Mouse (Mus musculus): ENCODE results near the gene Magi1. TPM values are rescaled to one million over a fixed set of nuclear protein-coding genes. Genes with fewer than 3 reads are reported as not detected.
A peak's percentile ranks its signal among the peaks of the same experiment; 100 is the strongest.

Gene Magi1
- polyA plus RNA-seq, 1 experiment from 2014 or later = 11.7 TPM

- no peak overlapping the region for H3K4me3 ChIP-seq (ENCODE audit: low read depth, low read length)
- H3K36me3 ChIP-seq (ENCODE audit: control insufficient read depth, insufficient read depth, low read length) = 0 out of 2 replicates have a peak, but pooled peaks cover 5% of the 10 kb centered on the region
- DNase-seq (ENCODE audit: low spot score) (no peak), ATAC-seq (replicated peaks; ENCODE audit: low FRiP score, low TSS enrichment, low read depth) (peak; percentile 60; the same call in 1 of the 2 replicates)
- no peaks in the 10 kb centered on the region; the same call in 1 of the 2 replicates for H3K4me1 ChIP-seq (replicated peaks; ENCODE audit: control insufficient read depth, insufficient read depth, low read length)
- H3K9ac ChIP-seq (ENCODE audit: low read length) = no peak overlapping the region
- WGBS = 65% methylated on average over 3 of the region's 3 CpGs
- no peak overlapping the region for H3K27ac ChIP-seq (ENCODE audit: low read depth)
- H3K4me2 ChIP-seq (ENCODE audit: low read length) = no peak overlapping the region
- H3K27me3 ChIP-seq (replicated peaks; ENCODE audit: control insufficient read depth, insufficient read depth, low read length) = no peaks in the 10 kb centered on the region
- H3K9me3 ChIP-seq (ENCODE audit: control insufficient read depth, low read length) = no peaks in the 10 kb centered on the region
These were observed 525.6 kb downstream of the Magi1 start for GRCm38 (mm10) chr6:93758114-93758513.

GRCm38 (mm10) chr6:93757353-93758087 lies 526.2 kb downstream of the Magi1 start:
- H3K27me3 ChIP-seq (replicated peaks; ENCODE audit: control insufficient read depth, insufficient read depth, low read length) = no peaks in the 10 kb centered on the region
- 0 out of 2 replicates have a peak, but pooled peaks cover 5% of the 10 kb centered on the region for H3K36me3 ChIP-seq (ENCODE audit: control insufficient read depth, insufficient read depth, low read length)
- 32% methylated on average over 11 of the region's 11 CpGs for WGBS
- no peak overlapping the region for H3K9ac ChIP-seq (ENCODE audit: low read length)
- peak; percentile 94 for ATAC-seq (replicated peaks; ENCODE audit: low FRiP score, low TSS enrichment, low read depth)
- H3K9me3 ChIP-seq (ENCODE audit: control insufficient read depth, low read length) = no peaks in the 10 kb centered on the region
- 0 out of 2 replicates have a peak overlapping the region, but pooled peaks have one; percentile 9 for H3K4me2 ChIP-seq (ENCODE audit: low read length)
- H3K4me1 ChIP-seq (replicated peaks; ENCODE audit: control insufficient read depth, insufficient read depth, low read length) = no peaks in the 10 kb centered on the region; the same call in 1 of the 2 replicates
- no peak overlapping the region; the same call in 1 of the 2 replicates for H3K27ac ChIP-seq (ENCODE audit: low read depth)
- H3K4me3 ChIP-seq (ENCODE audit: low read depth, low read length) = no peak overlapping the region
- peak; percentile 76 for DNase-seq (ENCODE audit: low spot score)

GRCm38 (mm10) chr6:93743145-93743544 lies 540.6 kb downstream of the Magi1 start:
- no peak overlapping the region for H3K27ac ChIP-seq (ENCODE audit: low read depth)
- H3K4me2 ChIP-seq (ENCODE audit: low read length) = no peak overlapping the region
- no peak overlapping the region for H3K9ac ChIP-seq (ENCODE audit: low read length)
- no peaks in the 10 kb centered on the region for H3K9me3 ChIP-seq (ENCODE audit: control insufficient read depth, low read length)
- DNase-seq (ENCODE audit: low spot score) = no peak
- no peaks in the 10 kb centered on the region for H3K27me3 ChIP-seq (replicated peaks; ENCODE audit: control insufficient read depth, insufficient read depth, low read length)
- WGBS = 66% methylated on average over 6 of the region's 6 CpGs
- peaks cover 17% of the 10 kb centered on the region; the same call in 1 of the 2 replicates for H3K36me3 ChIP-seq (ENCODE audit: control insufficient read depth, insufficient read depth, low read length)
- ATAC-seq (replicated peaks; ENCODE audit: low FRiP score, low TSS enrichment, low read depth) = no peak
- H3K4me3 ChIP-seq (ENCODE audit: low read depth, low read length) = no peak overlapping the region
- no peaks in the 10 kb centered on the region for H3K4me1 ChIP-seq (replicated peaks; ENCODE audit: control insufficient read depth, insufficient read depth, low read length)

GRCm38 (mm10) chr6:93739786-93740185 lies 543.9 kb downstream of the Magi1 start:
- H3K27me3 ChIP-seq (replicated peaks; ENCODE audit: control insufficient read depth, insufficient read depth, low read length) = no peaks in the 10 kb centered on the region
- DNase-seq (ENCODE audit: low spot score) = no peak
- no peak overlapping the region for H3K9ac ChIP-seq (ENCODE audit: low read length)
- H3K4me1 ChIP-seq (replicated peaks; ENCODE audit: control insufficient read depth, insufficient read depth, low read length) = no peaks in the 10 kb centered on the region
- H3K36me3 ChIP-seq (ENCODE audit: control insufficient read depth, insufficient read depth, low read length) = 0 out of 2 replicates have a peak, but pooled peaks cover 2% of the 10 kb centered on the region
- no peak overlapping the region for H3K27ac ChIP-seq (ENCODE audit: low read depth)
- no peak overlapping the region for H3K4me3 ChIP-seq (ENCODE audit: low read depth, low read length)
- no peak for ATAC-seq (replicated peaks; ENCODE audit: low FRiP score, low TSS enrichment, low read depth)
- no peaks in the 10 kb centered on the region for H3K9me3 ChIP-seq (ENCODE audit: control insufficient read depth, low read length)
- H3K4me2 ChIP-seq (ENCODE audit: low read length) = no peak overlapping the region
- WGBS = 91% methylated on average over 3 of the region's 3 CpGs

GRCm38 (mm10) chr6:93737083-93737482 lies 546.6 kb downstream of the Magi1 start:
- no peaks in the 10 kb centered on the region for H3K9me3 ChIP-seq (ENCODE audit: control insufficient read depth, low read length)
- H3K27me3 ChIP-seq (replicated peaks; ENCODE audit: control insufficient read depth, insufficient read depth, low read length) = no peaks in the 10 kb centered on the region
- 0 out of 2 replicates have a peak, but pooled peaks cover 2% of the 10 kb centered on the region for H3K36me3 ChIP-seq (ENCODE audit: control insufficient read depth, insufficient read depth, low read length)
- no peak overlapping the region for H3K4me3 ChIP-seq (ENCODE audit: low read depth, low read length)
- H3K4me1 ChIP-seq (replicated peaks; ENCODE audit: control insufficient read depth, insufficient read depth, low read length) = no peaks in the 10 kb centered on the region
- 88% methylated on average over 1 of the region's 1 CpGs for WGBS
- DNase-seq (ENCODE audit: low spot score) = no peak
- no peak overlapping the region for H3K9ac ChIP-seq (ENCODE audit: low read length)
- H3K27ac ChIP-seq (ENCODE audit: low read depth) = no peak overlapping the region
- no peak overlapping the region for H3K4me2 ChIP-seq (ENCODE audit: low read length)
- no peak for ATAC-seq (replicated peaks; ENCODE audit: low FRiP score, low TSS enrichment, low read depth)

GRCm38 (mm10) chr6:93736071-93736470 lies 547.6 kb downstream of the Magi1 start:
- ATAC-seq (replicated peaks; ENCODE audit: low FRiP score, low TSS enrichment, low read depth) = no peak
- DNase-seq (ENCODE audit: low spot score) = no peak
- Histone ChIP-seq H3K4me2 (ENCODE audit: low read length) (no peak overlapping the region), H3K9me3 (ENCODE audit: control insufficient read depth, low read length) (no peaks in the 10 kb centered on the region), H3K36me3 (ENCODE audit: control insufficient read depth, insufficient read depth, low read length) (0 out of 2 replicates have a peak, but pooled peaks cover 2% of the 10 kb centered on the region), H3K4me3 (ENCODE audit: low read depth, low read length) (no peak overlapping the region), H3K27ac (ENCODE audit: low read depth) (no peak overlapping the region), H3K4me1 (replicated peaks; ENCODE audit: control insufficient read depth, insufficient read depth, low read length) (no peaks in the 10 kb centered on the region), H3K27me3 (replicated peaks; ENCODE audit: control insufficient read depth, insufficient read depth, low read length) (no peaks in the 10 kb centered on the region), H3K9ac (ENCODE audit: low read length) (no peak overlapping the region)
- 95% methylated on average over 3 of the region's 3 CpGs for WGBS

GRCm38 (mm10) chr6:93733800-93734199 lies 549.9 kb downstream of the Magi1 start:
- H3K27me3 ChIP-seq (replicated peaks; ENCODE audit: control insufficient read depth, insufficient read depth, low read length) = no peaks in the 10 kb centered on the region
- no peak for ATAC-seq (replicated peaks; ENCODE audit: low FRiP score, low TSS enrichment, low read depth)

GRCm38 (mm10) chr6:93729702-93730101 lies 554.0 kb downstream of the Magi1 start:
- WGBS = 65% methylated on average over 8 of the region's 8 CpGs
- no peaks in the 10 kb centered on the region for H3K36me3 ChIP-seq (ENCODE audit: control insufficient read depth, insufficient read depth, low read length)
- DNase-seq (ENCODE audit: low spot score) = no peak

More at GRCm38 (mm10) chr6:93733800-93734199, 549.9 kb downstream of the Magi1 start:
- H3K36me3 ChIP-seq (ENCODE audit: control insufficient read depth, insufficient read depth, low read length) = no peaks in the 10 kb centered on the region
- H3K27ac ChIP-seq (ENCODE audit: low read depth) = no peak overlapping the region
- no peaks in the 10 kb centered on the region for H3K4me1 ChIP-seq (replicated peaks; ENCODE audit: control insufficient read depth, insufficient read depth, low read length)
- H3K4me3 ChIP-seq (ENCODE audit: low read depth, low read length) = no peak overlapping the region
- H3K4me2 ChIP-seq (ENCODE audit: low read length) = no peak overlapping the region
- 75% methylated on average over 6 of the region's 6 CpGs for WGBS
- H3K9me3 ChIP-seq (ENCODE audit: control insufficient read depth, low read length) = no peaks in the 10 kb centered on the region
- H3K9ac ChIP-seq (ENCODE audit: low read length) = no peak overlapping the region
- DNase-seq (ENCODE audit: low spot score) = no peak

More at GRCm38 (mm10) chr6:93729702-93730101, 554.0 kb downstream of the Magi1 start:
- H3K4me3 ChIP-seq (ENCODE audit: low read depth, low read length) = no peak overlapping the region
- no peak overlapping the region for H3K9ac ChIP-seq (ENCODE audit: low read length)
- H3K4me1 ChIP-seq (replicated peaks; ENCODE audit: control insufficient read depth, insufficient read depth, low read length) = 0 out of 2 replicates have a peak, but pooled peaks cover 4% of the 10 kb centered on the region
- no peaks in the 10 kb centered on the region for H3K27me3 ChIP-seq (replicated peaks; ENCODE audit: control insufficient read depth, insufficient read depth, low read length)
- H3K4me2 ChIP-seq (ENCODE audit: low read length) = no peak overlapping the region
- no peak overlapping the region for H3K27ac ChIP-seq (ENCODE audit: low read depth)
- ATAC-seq (replicated peaks; ENCODE audit: low FRiP score, low TSS enrichment, low read depth) = no peak
- H3K9me3 ChIP-seq (ENCODE audit: control insufficient read depth, low read length) = no peaks in the 10 kb centered on the region
